Mouse (Mus musculus) heart, adult 2 months (tissue): ENCODE data around the gene Anks1b.

Experiments used
- CTCF ChIP-seq: fragments of 200-600 bp; IDR thresholded peaks from 2 replicates; pipeline ENCODE4 v1.8.1; 2022; ENCODE audit warnings: antibody characterized with exemption, mild to moderate bottlenecking, moderate library complexity
- EP300 ChIP-seq: fragments of 200-500 bp; IDR thresholded peaks from 2 replicates; pipeline ENCODE4 v1.6.1; 2011; ENCODE audit warnings: low read depth, low read length, control low read depth; ENCODE audit not compliant: insufficient read depth

GRCm38 (mm10) chr10:90892728-90893127 lies 1019.4 kb downstream of the Anks1b start:
- no peak for TF ChIP-seq EP300
- no peak for TF ChIP-seq CTCF
